Mouse (Mus musculus) embryonic facial prominence, embryonic 14.5 days (tissue): ENCODE data around the gene Abhd8. TPM values are rescaled to one million over a fixed set of nuclear protein-coding genes. Genes with fewer than 3 reads are reported as not detected.
A peak's percentile ranks its signal among the peaks of the same experiment; 100 is the strongest.
"Not testable (repeated sequence)": the region's sequence is repeated elsewhere in the genome, so short reads cannot be mapped to it uniquely, and the experiment has no call there.

Experiments used
- ATAC-seq: fragments of 200-750 bp; cut with Nextera tagmentation; 2 replicates; pipeline ENCODE4 v1.8.0; 2017; ENCODE audit warnings: low read depth, moderate number of reproducible peaks, moderate TSS enrichment
- DNase-seq: peaks from one replicate; pipeline ENCODE4 v3.0.0-alpha.2; 2015; ENCODE audit warnings: low spot score
- H3K27ac ChIP-seq: fragments of 300-500 bp; sonication (generic); replicated peaks from 2 replicates; pipeline ENCODE4 v1.5.1; 2014; ENCODE audit warnings: low read depth, mild to moderate bottlenecking, low read length, moderate library complexity
- H3K27me3 ChIP-seq: fragments of 300-500 bp; sonication (generic); replicated peaks from 2 replicates; pipeline ENCODE4 v1.6.1; 2014; ENCODE audit warnings: low read length; ENCODE audit not compliant: control insufficient read depth, insufficient read depth
- H3K36me3 ChIP-seq: fragments of 300-500 bp; sonication (generic); 2 replicates; pipeline ENCODE4 v1.6.1; 2014; ENCODE audit warnings: low read length, mixed read lengths; ENCODE audit not compliant: control insufficient read depth, insufficient read depth
- H3K4me1 ChIP-seq: fragments of 300-500 bp; sonication (generic); 2 replicates; pipeline ENCODE4 v1.6.1; 2014; ENCODE audit warnings: antibody characterized with exemption, low read length; ENCODE audit not compliant: control insufficient read depth, insufficient read depth
- H3K4me2 ChIP-seq: fragments of 300-500 bp; sonication (generic); 2 replicates; pipeline ENCODE4 v1.6.1; 2014; ENCODE audit warnings: low read depth, mild to moderate bottlenecking, low read length, moderate library complexity, mixed read lengths
- H3K4me3 ChIP-seq: fragments of 300-500 bp; sonication (generic); 2 replicates; pipeline ENCODE4 v1.5.1; 2014; ENCODE audit warnings: low read depth, mild to moderate bottlenecking, low read length
- H3K9ac ChIP-seq: fragments of 300-500 bp; sonication (generic); 2 replicates; pipeline ENCODE4 v1.6.1; 2014; ENCODE audit warnings: low read depth, mild to moderate bottlenecking, low read length, moderate library complexity, mixed read lengths
- H3K9me3 ChIP-seq: fragments of 300-500 bp; sonication (generic); 2 replicates; pipeline ENCODE4 v1.6.1; 2016; ENCODE audit warnings: low read length; ENCODE audit not compliant: control insufficient read depth
- WGBS: fragments of 180-500 bp; shearing (Covaris S2); extraction: QIAGEN DNeasy Blood & Tissue Kit; methylation state at CpG from one replicate; pipeline ENCODE4 v1.1.7; 2014; 5-methylcytosine and 5-hydroxymethylcytosine counted together
- polyA plus RNA-seq: library from polyadenylated mRNA; unstranded; fragments of >200 nt; fragmentation: Nextera tagmentation; extraction: Ambion mirVana; gene quantifications from 2 replicates; pipeline ENCODE4 v1.2.1, GENCODE M21; 2014

Gene Abhd8
- polyA plus RNA-seq, 1 experiment from 2014 or later: 47.9 TPM

- Histone ChIP-seq H3K9ac (no peak overlapping the region), H3K27me3 (peaks cover 3% of the 10 kb centered on the region; the same call in 1 of the 2 replicates), H3K36me3 (no peaks in the 10 kb centered on the region), H3K4me3 (no peak overlapping the region), H3K27ac (no peak overlapping the region), H3K9me3 (no peaks in the 10 kb centered on the region), H3K4me1 (no peaks in the 10 kb centered on the region), H3K4me2 (no peak overlapping the region)
- ATAC-seq (no peak), DNase-seq (no peak)
- 38% methylated on average over 3 of the region's 3 CpGs for WGBS
These were observed 26.4 kb downstream of the Abhd8 start for GRCm38 (mm10) chr8:71437041-71437440.

GRCm38 (mm10) chr8:71432935-71433334 is 30.5 kb downstream of the Abhd8 start:
- not testable (repeated sequence) for H3K4me3 ChIP-seq, H3K9me3 ChIP-seq, ATAC-seq, H3K4me2 ChIP-seq, H3K4me1 ChIP-seq, H3K36me3 ChIP-seq, DNase-seq, H3K27ac ChIP-seq, H3K27me3 ChIP-seq, H3K9ac ChIP-seq
- WGBS: 87% methylated on average over 1 of the region's 1 CpGs

- H3K27me3 ChIP-seq: no peaks in the 10 kb centered on the region
- H3K4me2 ChIP-seq: no peak overlapping the region
- ATAC-seq (no peak), DNase-seq (no peak)
- H3K9ac ChIP-seq: no peak overlapping the region
- H3K27ac ChIP-seq: no peak overlapping the region
- H3K36me3 ChIP-seq: no peaks in the 10 kb centered on the region
- no peak overlapping the region for H3K4me3 ChIP-seq
- no peaks in the 10 kb centered on the region for H3K9me3 ChIP-seq
- H3K4me1 ChIP-seq: no peaks in the 10 kb centered on the region
These were observed 41.3 kb downstream of the Abhd8 start for GRCm38 (mm10) chr8:71422121-71422520.

- Histone ChIP-seq H3K9ac (no peak overlapping the region), H3K36me3 (peaks cover 27% of the 10 kb centered on the region), H3K4me3 (no peak overlapping the region), H3K27me3 (no peaks in the 10 kb centered on the region), H3K4me1 (no peaks in the 10 kb centered on the region), H3K9me3 (no peaks in the 10 kb centered on the region), H3K4me2 (no peak overlapping the region), H3K27ac (no peak overlapping the region)
- WGBS: 49% methylated on average over 11 of the region's 11 CpGs
- peak; percentile 13 for DNase-seq
- no peak for ATAC-seq
These were observed 51.8 kb downstream of the Abhd8 start for GRCm38 (mm10) chr8:71411535-71412273.

- Histone ChIP-seq H3K9me3 (no peaks in the 10 kb centered on the region), H3K9ac (no peak overlapping the region), H3K36me3 (peaks cover 29% of the 10 kb centered on the region), H3K27ac (no peak overlapping the region), H3K27me3 (no peaks in the 10 kb centered on the region), H3K4me1 (peaks cover 6% of the 10 kb centered on the region; the same call in 1 of the 2 replicates), H3K4me3 (no peak overlapping the region), H3K4me2 (no peak overlapping the region)
- WGBS: 85% methylated on average over 4 of the region's 4 CpGs
- DNase-seq (no peak), ATAC-seq (no peak)
These were observed 55.2 kb downstream of the Abhd8 start for GRCm38 (mm10) chr8:71408231-71408630.

GRCm38 (mm10) chr8:71407441-71407840 is 56.0 kb downstream of the Abhd8 start:
- Histone ChIP-seq H3K4me1 (peaks cover 6% of the 10 kb centered on the region; the same call in 1 of the 2 replicates), H3K36me3 (peaks cover 33% of the 10 kb centered on the region), H3K27me3 (no peaks in the 10 kb centered on the region), H3K4me3 (peak overlapping the region; percentile 69; the same call in 1 of the 2 replicates), H3K4me2 (peak overlapping the region; percentile 98; the same call in 1 of the 2 replicates), H3K27ac (no peak overlapping the region), H3K9me3 (no peaks in the 10 kb centered on the region), H3K9ac (0 out of 2 replicates have a peak overlapping the region, but pooled peaks have one; percentile 73)
- ATAC-seq (no peak), DNase-seq (no peak)
- WGBS: 95% methylated on average over 8 of the region's 14 CpGs

Other genes with a start within 250 kb of the Abhd8 start
- 24.1 and 26.0 TPM in 2 replicates for gene Myo9b, start 190.9 kb downstream of the Abhd8 start, polyA plus RNA-seq
- gene Haus8, start 190.7 kb downstream of the Abhd8 start, polyA plus RNA-seq: 46.2 and 48.7 TPM in 2 replicates
- 106 and 115 TPM in 2 replicates for gene Use1, start 96.8 kb downstream of the Abhd8 start, polyA plus RNA-seq
- gene Ocel1, start 92.4 kb downstream of the Abhd8 start, polyA plus RNA-seq: 3.8 and 4.0 TPM in 2 replicates
- 57.2 and 61.9 TPM in 2 replicates for gene Nr2f6, start 81.7 kb downstream of the Abhd8 start, polyA plus RNA-seq
- 9.4 and 11.3 TPM in 2 replicates for gene Ushbp1, start 67.9 kb downstream of the Abhd8 start, polyA plus RNA-seq
- 79.6 and 85.2 TPM in 2 replicates for gene Babam1, start 66.8 kb downstream of the Abhd8 start, polyA plus RNA-seq
- 13.0 and 16.4 TPM in 2 replicates for gene Ankle1, start 57.6 kb downstream of the Abhd8 start, polyA plus RNA-seq
- 115 and 123 TPM in 2 replicates for gene Mrpl34, start 1.3 kb upstream of the Abhd8 start, polyA plus RNA-seq
- gene Dda1, start 5.5 kb upstream of the Abhd8 start, polyA plus RNA-seq: 100 and 105 TPM in 2 replicates
- gene Ano8, start 22.3 kb upstream of the Abhd8 start, polyA plus RNA-seq: 2.0 and 2.1 TPM in 2 replicates
- 5.3 and 6.8 TPM in 2 replicates for gene Gtpbp3, start 24.4 kb upstream of the Abhd8 start, polyA plus RNA-seq
- 53.5 and 59.0 TPM in 2 replicates for gene Plvap, start 48.1 kb upstream of the Abhd8 start, polyA plus RNA-seq
- gene Ccdc194, start 62.1 kb upstream of the Abhd8 start, polyA plus RNA-seq: 2.4 and 3.5 TPM in 2 replicates
- gene Bst2, start 73.8 kb upstream of the Abhd8 start, polyA plus RNA-seq: 16.0 and 16.2 TPM in 2 replicates
- 85.4 and 95.3 TPM in 2 replicates for gene Mvb12a, start 79.3 kb upstream of the Abhd8 start, polyA plus RNA-seq
- gene Tmem221, start 95.2 kb upstream of the Abhd8 start, polyA plus RNA-seq: 1.1 and 1.4 TPM in 2 replicates
- 0.07 TPM in 1 of 2 replicates, not detected in the other for gene Nxnl1, start 102.9 kb upstream of the Abhd8 start, polyA plus RNA-seq
- gene Slc27a1, start 105.2 kb upstream of the Abhd8 start, polyA plus RNA-seq: 15.5 and 20.4 TPM in 2 replicates
- gene Pgls, start 128.5 kb upstream of the Abhd8 start, polyA plus RNA-seq: 239 and 245 TPM in 2 replicates
- 2.3 and 3.5 TPM in 2 replicates for gene Fam129c, start 134.0 kb upstream of the Abhd8 start, polyA plus RNA-seq
- 107 and 112 TPM in 2 replicates for gene Colgalt1, start 147.3 kb upstream of the Abhd8 start, polyA plus RNA-seq
- gene Unc13a, start 208.1 kb upstream of the Abhd8 start, polyA plus RNA-seq: 1.1 and 1.4 TPM in 2 replicates
- 4.8 and 5.2 TPM in 2 replicates for gene Jak3, start 212.6 kb upstream of the Abhd8 start, polyA plus RNA-seq
- 1.0 TPM in 1 of 2 replicates, not detected in the other for gene Insl3, start 225.6 kb upstream of the Abhd8 start, polyA plus RNA-seq
- 0.84 and 0.87 TPM in 2 replicates for gene B3gnt3, start 238.1 kb upstream of the Abhd8 start, polyA plus RNA-seq